Mouse (Mus musculus) liver, postnatal 0 days (tissue): ENCODE measurements at regions not wholly inside any gene's neighbourhood (a gene's known extent, or its start where the extent isn't known, plus 50 kb on each side); places are given as distances from the start of the nearest gene placed in this dataset.

Experiments used
- CTCF ChIP-seq: sonication (generic); IDR thresholded peaks from 2 replicates; pipeline ENCODE4 v1.5.1; 2016; ENCODE audit warnings: antibody characterized with exemption, low read depth
- EP300 ChIP-seq: IDR thresholded peaks from 2 replicates; pipeline ENCODE4 v1.6.1; 2016; ENCODE audit warnings: antibody characterized with exemption, low read depth, mild to moderate bottlenecking

DNA sequence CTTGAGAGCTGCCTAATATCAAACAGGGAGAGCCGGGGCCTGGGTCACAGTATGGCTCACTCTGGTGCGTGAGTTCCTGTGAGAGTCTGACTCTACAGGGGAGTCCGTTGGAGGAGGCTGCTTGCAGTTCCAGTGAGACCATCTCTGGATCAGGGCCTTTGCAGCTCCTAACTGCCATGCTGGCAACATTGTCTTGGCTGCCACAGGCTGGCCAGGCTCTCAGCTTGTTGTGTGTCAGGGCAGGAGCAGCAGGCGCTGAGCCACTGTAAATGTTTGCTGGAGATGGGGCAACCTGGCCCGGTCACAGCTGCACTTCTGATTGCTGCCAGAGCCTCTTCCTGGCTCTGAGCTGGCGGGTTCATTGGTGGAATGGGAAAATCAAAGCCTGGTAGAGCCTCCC, 357.7 kb upstream of the Zfp462 start:
- TF ChIP-seq CTCF (no peak), EP300 (no peak)
